8 mouse cellular contexts compared by ENCODE assay signal in the genomic region with DNA sequence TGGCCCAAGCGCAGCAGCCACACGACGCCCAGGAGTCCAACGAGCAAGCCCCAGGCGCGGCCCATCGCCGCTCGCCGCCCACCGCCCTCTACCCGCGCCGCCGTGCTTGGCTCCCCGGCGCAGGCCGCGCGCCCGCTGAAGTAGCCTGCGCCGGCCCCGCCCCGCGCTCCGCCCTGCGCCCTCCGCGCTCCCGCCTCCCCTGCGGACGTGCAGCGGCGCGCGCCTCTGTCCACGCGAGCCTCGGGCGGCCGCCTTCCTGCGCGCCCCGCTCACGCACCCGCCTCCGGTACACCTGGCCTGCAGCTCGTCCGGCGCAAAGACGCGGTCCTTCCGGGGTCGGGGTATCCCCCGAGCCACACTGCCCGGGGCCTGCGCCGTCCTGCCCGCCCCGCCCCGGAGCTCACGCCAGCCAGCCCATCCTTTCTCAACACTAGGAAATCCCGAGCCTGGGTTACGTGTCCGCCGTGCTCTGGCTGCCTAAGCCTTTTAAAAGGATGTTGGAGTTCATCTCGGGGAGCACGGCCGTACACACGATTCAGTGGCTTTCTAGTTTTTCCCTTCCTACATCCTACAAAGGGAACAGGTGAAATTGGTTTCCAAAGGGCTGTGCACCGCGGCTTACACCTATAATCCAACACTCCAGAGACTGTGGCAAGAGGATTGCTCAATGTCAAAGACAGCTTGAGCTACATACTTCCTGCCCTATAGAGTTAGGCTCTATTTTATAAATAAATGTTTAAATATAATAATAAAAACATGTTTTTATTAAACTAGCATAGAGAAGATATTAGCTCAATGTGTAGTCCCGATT. TPM values are rescaled to one million over a fixed set of nuclear protein-coding genes. Genes with fewer than 3 reads are reported as not detected.
A peak's percentile ranks its signal among the peaks of the same experiment; 100 is the strongest.
DNase-seq lines count a peak whose midpoint lies in the region; ATAC-seq lines count a peak whose summit lies in the region.

A gene (minus strand): TSS at position 346 of the 811 bp plus-strand sequence.

- no peaks in the 10 kb centered on the region for H3K36me3 ChIP-seq in intestine, embryonic 16.5 days (ENCODE audit: control insufficient read depth, insufficient read depth, low read length)
- no peaks in the 10 kb centered on the region for H3K36me3 ChIP-seq in midbrain, embryonic 10.5 days

- H3K4me1 ChIP-seq in intestine, embryonic 16.5 days (ENCODE audit: control insufficient read depth, insufficient read depth, low read length): peaks cover 16% of the 10 kb centered on the region
- H3K4me1 ChIP-seq in midbrain, embryonic 10.5 days: peaks cover 15% of the 10 kb centered on the region

- H3K27ac ChIP-seq in intestine, embryonic 16.5 days (ENCODE audit: low read length): peak within 1 kb of the TSS; percentile 97
- peak within 1 kb of the TSS; percentile 98 for H3K27ac ChIP-seq in midbrain, embryonic 10.5 days (replicated peaks)

- no peaks in the 10 kb centered on the region for H3K27me3 ChIP-seq in intestine, embryonic 16.5 days (replicated peaks; ENCODE audit: control insufficient read depth, insufficient read depth, low read length)
- 0 out of 2 replicates have a peak, but pooled peaks cover 5% of the 10 kb centered on the region for H3K27me3 ChIP-seq in midbrain, embryonic 10.5 days (ENCODE audit: low read depth, poor library complexity, severe bottlenecking)

- intact Hi-C loops in left cerebral cortex, postnatal 36 days (cut with DNase I): loop anchor here (1.0 kb wide), 1 partner anchor 11 kb away; a partner anchor contains a TSS

- peak within 1 kb of the TSS; percentile 93 for H3K9ac ChIP-seq in intestine, embryonic 16.5 days (ENCODE audit: low read depth, low read length)

- H3K9me3 ChIP-seq in intestine, embryonic 16.5 days (ENCODE audit: control insufficient read depth, low read length): no peaks in the 10 kb centered on the region
- no peaks in the 10 kb centered on the region for H3K9me3 ChIP-seq in midbrain, embryonic 10.5 days (replicated peaks)

- H3K4me2 ChIP-seq in intestine, embryonic 16.5 days (ENCODE audit: low read depth, low read length): peak within 1 kb of the TSS; percentile 73

- 2% methylated on average over 58 of the region's 74 CpGs for WGBS in intestine, embryonic 16.5 days
- WGBS in midbrain, embryonic 10.5 days: 1% methylated on average over 74 of the region's 74 CpGs

- ATAC-seq in intestine, embryonic 16.5 days: peak; percentile 94

- DNase-seq in adrenal gland, adult 8-10 months: peak; percentile 69
- peak; percentile 85 for DNase-seq in embryo, embryonic 9.5 days (ENCODE audit: extremely low spot score)
- peak; percentile 78 to 83 for DNase-seq in gastrocnemius, postnatal 4 days (ENCODE audit: low spot score in 2 of 2)
- DNase-seq in left cerebral cortex, postnatal 36 days (ENCODE audit: low spot score in 2 of 2): peak; percentile 88 to 93
- peak; percentile 83 for DNase-seq in midbrain, embryonic 10.5 days (ENCODE audit: low spot score)
- peak; percentile 76 to 77 for DNase-seq in right cerebral cortex, postnatal 36 days (ENCODE audit: low spot score in 2 of 2)
- DNase-seq in urinary bladder, postnatal 4 days (ENCODE audit: low spot score in 2 of 2): peak; percentile 77 to 79

- peak within 1 kb of the TSS; percentile 94 for H3K4me3 ChIP-seq in intestine, embryonic 16.5 days (ENCODE audit: low read length)
- H3K4me3 ChIP-seq in midbrain, embryonic 10.5 days: peak within 1 kb of the TSS; percentile 94

RNA-seq across cellular contexts. Expression of the gene that starts here (rescaled TPM):
- total RNA-seq in adrenal gland, adult 8-10 months (2022): 10 to 100 TPM; 52.1 to 60.2 (median 54.6) TPM
- 10 to 100 TPM; 11.1 to 16.8 TPM for total RNA-seq in gastrocnemius, postnatal 4 days (2021)
- 74.5 and 77.6 TPM in 2 replicates for polyA plus RNA-seq in intestine, embryonic 16.5 days (2015; fragmentation: Nextera tagmentation; extraction: Ambion mirVana)
- 10 to 100 TPM; 39.9 to 41.3 TPM for total RNA-seq in left cerebral cortex, postnatal 36 days (2021)
- 37.7 and 39.2 TPM in 2 replicates for polyA plus RNA-seq in midbrain, embryonic 10.5 days (2016; fragmentation: Nextera tagmentation; extraction: Ambion mirVana)

Comparison
In these comparisons a context has a peak if more than half of its experiments do, and no peak if none do; other contexts are left out.
1. Peak in every context shown above with its lines: DNase-seq, ATAC-seq, H3K4me3 ChIP-seq and H3K27ac ChIP-seq.